1 mouse cellular context compared by ENCODE assay signal in the genomic region with DNA sequence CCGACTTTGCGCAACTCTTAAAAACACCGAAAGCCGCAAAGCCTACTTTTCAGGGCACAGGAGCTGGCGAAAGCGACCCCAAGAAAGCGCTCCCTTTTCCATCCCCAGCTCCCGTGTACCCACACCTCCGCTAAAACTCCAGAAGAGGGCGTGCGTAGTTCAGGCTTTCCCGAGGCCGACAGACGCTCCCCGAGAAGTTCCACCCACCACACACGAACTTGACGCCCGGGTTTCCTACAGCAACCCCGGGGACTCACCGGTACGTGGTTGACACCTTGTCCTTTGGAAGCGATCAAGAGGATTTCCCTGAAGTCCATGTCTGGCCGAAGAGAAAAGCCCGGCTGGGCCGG.
TF ChIP-seq lines count a peak whose summit lies in the region.

No protein-coding gene starts in this region.

TF ChIP-seq in ES-E14, 5 proteins besides CTCF, POLR2A, EP300 and RAD21 (continued from another document):
- TF ChIP-seq HCFC1 (IDR thresholded peaks at IDR 0.05; ENCODE audit: borderline replicate concordance, insufficient read depth, low read length) (no peak), CHD2 (IDR thresholded peaks at IDR 0.05; ENCODE audit: low read depth, low read length) (no peak), ZNF384 (IDR thresholded peaks at IDR 0.05; ENCODE audit: low read depth, low read length) (no peak), ZC3H11A (IDR thresholded peaks at IDR 0.05; ENCODE audit: borderline replicate concordance, low read depth, low read length) (no peak)
